Mouse (Mus musculus): ENCODE data around the gene Ldhd. TPM values are rescaled to one million over a fixed set of nuclear protein-coding genes. Genes with fewer than 3 reads are reported as not detected.

The Ldhd gene
- polyA plus RNA-seq, 1 experiment from 2014 or later: 5.8 TPM

DNA sequence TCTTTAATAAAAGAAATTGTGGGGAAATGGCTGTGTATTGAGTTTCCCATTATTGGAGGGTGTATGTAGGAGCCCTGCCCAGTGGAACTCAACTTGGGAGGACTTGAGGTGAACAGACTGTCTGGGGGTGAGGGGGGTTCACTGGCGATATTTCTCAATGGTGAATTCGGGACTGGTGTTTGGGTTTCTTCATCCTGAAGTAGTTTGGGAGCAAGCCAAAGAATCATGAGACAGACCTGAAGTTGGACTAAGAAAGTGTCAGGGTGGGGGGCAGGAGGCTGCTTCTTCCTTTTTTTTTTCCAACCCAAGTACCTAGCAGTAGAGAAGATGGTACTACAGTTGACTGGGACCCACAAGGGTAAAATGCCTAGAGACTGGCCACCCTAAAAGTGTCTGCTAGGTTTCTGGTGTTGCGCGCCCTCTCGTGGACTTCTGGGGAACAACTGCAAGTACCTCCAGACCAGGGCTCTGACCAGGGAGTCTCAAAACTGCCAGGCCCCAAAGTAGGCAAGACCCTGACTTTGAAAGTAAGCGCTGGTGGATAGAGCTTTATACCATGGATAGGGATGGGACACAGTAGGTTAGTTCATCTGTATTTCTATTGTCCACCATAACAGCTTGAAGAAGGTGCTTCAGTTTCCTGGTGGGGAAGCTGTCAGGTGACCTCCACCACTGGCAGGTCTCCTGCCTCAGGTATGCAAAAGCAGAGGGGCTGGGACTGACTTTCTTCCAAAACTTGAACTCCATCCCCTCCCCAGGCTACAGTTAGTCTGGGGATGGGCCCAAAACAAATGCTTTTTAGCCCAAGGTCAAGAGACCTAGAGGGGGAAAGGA is 4.3 kb downstream of the Ldhd start:
- 0 out of 2 replicates have a peak, but pooled peaks have one; percentile 31 for ATAC-seq
- no peaks in the 10 kb centered on the region for H3K4me1 ChIP-seq (replicated peaks; ENCODE audit: control insufficient read depth, insufficient read depth, low read length)
- no peak overlapping the region for H3K27ac ChIP-seq (ENCODE audit: low read depth, low read length)
- H3K9me3 ChIP-seq (ENCODE audit: control insufficient read depth): no peaks in the 10 kb centered on the region
- H3K4me2 ChIP-seq (replicated peaks; ENCODE audit: low read depth): no peak overlapping the region
- H3K27me3 ChIP-seq (replicated peaks; ENCODE audit: control insufficient read depth, insufficient read depth, low read length): no peaks in the 10 kb centered on the region
- peak; percentile 92 for TF ChIP-seq CTCF (IDR thresholded peaks at IDR 0.05; ENCODE audit: low read depth)
- H3K9ac ChIP-seq (ENCODE audit: low read depth, low read length): no peak overlapping the region
- no peak overlapping the region for H3K4me3 ChIP-seq (ENCODE audit: low read depth, low read length)
- 32% methylated on average over 6 of the region's 6 CpGs for WGBS
- 0 out of 2 replicates have a peak, but pooled peaks cover 4% of the 10 kb centered on the region for H3K36me3 ChIP-seq (ENCODE audit: control insufficient read depth, insufficient read depth)

- no peak for ATAC-seq
- Histone ChIP-seq H3K9me3 (ENCODE audit: control insufficient read depth) (no peaks in the 10 kb centered on the region), H3K36me3 (ENCODE audit: control insufficient read depth, insufficient read depth) (0 out of 2 replicates have a peak, but pooled peaks cover 10% of the 10 kb centered on the region), H3K27ac (ENCODE audit: low read depth, low read length) (no peak overlapping the region), H3K9ac (ENCODE audit: low read depth, low read length) (no peak overlapping the region), H3K4me3 (ENCODE audit: low read depth, low read length) (no peak overlapping the region), H3K4me2 (replicated peaks; ENCODE audit: low read depth) (no peak overlapping the region), H3K4me1 (replicated peaks; ENCODE audit: control insufficient read depth, insufficient read depth, low read length) (no peaks in the 10 kb centered on the region), H3K27me3 (replicated peaks; ENCODE audit: control insufficient read depth, insufficient read depth, low read length) (no peaks in the 10 kb centered on the region)
- 92% methylated on average over 10 of the region's 10 CpGs for WGBS
- TF ChIP-seq CTCF (IDR thresholded peaks at IDR 0.05; ENCODE audit: low read depth): no peak
Measured at GRCm38 (mm10) chr8:111624853-111625221, 5.3 kb downstream of the Ldhd start.

DNA sequence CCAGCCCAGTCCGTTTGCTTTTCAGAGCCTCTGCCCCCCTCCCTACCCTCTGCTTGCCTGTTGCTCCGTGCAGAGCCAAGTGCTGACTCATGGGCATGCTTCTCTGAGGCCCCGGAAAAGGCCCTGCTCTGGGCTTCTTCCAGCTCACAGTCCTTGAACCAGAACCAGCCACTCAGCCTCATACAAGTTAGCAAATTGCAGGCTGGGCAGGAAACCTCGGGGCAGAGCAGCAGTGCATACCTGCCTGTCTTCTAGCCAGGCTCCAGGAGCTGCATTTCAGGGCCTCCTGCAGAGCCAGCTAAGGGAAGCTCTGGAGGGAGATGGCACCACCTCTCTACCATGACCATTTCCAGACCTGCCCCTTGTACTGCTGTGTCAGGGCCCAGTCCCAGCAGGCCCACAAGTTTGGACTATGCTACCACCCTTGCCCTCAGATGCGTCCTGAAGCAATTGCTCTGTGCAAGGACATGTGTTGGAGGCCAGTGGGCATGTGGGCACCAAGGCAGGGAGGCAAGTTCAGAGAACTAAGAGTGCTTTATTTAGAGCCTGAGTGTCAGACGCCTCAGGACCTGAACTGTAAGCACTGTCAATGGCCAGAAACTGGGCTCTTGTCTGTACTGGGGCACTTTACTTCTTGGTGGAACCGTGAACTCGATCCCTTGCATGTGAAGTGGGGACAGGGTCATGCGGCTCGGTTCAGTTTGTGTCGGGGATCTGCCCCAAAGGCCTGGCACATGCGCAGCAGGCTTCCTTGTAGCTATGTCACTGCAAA is 5.9 kb downstream of the Ldhd start:
- 71% methylated on average over 12 of the region's 12 CpGs for WGBS
- Histone ChIP-seq H3K9me3 (ENCODE audit: control insufficient read depth) (no peaks in the 10 kb centered on the region), H3K4me3 (ENCODE audit: low read depth, low read length) (no peak overlapping the region), H3K9ac (ENCODE audit: low read depth, low read length) (no peak overlapping the region), H3K36me3 (ENCODE audit: control insufficient read depth, insufficient read depth) (0 out of 2 replicates have a peak, but pooled peaks cover 14% of the 10 kb centered on the region), H3K27ac (ENCODE audit: low read depth, low read length) (no peak overlapping the region), H3K4me1 (replicated peaks; ENCODE audit: control insufficient read depth, insufficient read depth, low read length) (no peaks in the 10 kb centered on the region; the same call in 1 of the 2 replicates), H3K27me3 (replicated peaks; ENCODE audit: control insufficient read depth, insufficient read depth, low read length) (no peaks in the 10 kb centered on the region), H3K4me2 (replicated peaks; ENCODE audit: low read depth) (no peak overlapping the region)
- TF ChIP-seq CTCF (IDR thresholded peaks at IDR 0.05; ENCODE audit: low read depth): no peak
- no peak for ATAC-seq

- Histone ChIP-seq H3K4me3 (ENCODE audit: low read depth, low read length) (no peak overlapping the region), H3K9me3 (ENCODE audit: control insufficient read depth) (no peaks in the 10 kb centered on the region), H3K27me3 (replicated peaks; ENCODE audit: control insufficient read depth, insufficient read depth, low read length) (no peaks in the 10 kb centered on the region), H3K9ac (ENCODE audit: low read depth, low read length) (no peak overlapping the region), H3K36me3 (ENCODE audit: control insufficient read depth, insufficient read depth) (0 out of 2 replicates have a peak, but pooled peaks cover 14% of the 10 kb centered on the region), H3K27ac (ENCODE audit: low read depth, low read length) (no peak overlapping the region), H3K4me1 (replicated peaks; ENCODE audit: control insufficient read depth, insufficient read depth, low read length) (peaks cover 2% of the 10 kb centered on the region; the same call in 1 of the 2 replicates), H3K4me2 (replicated peaks; ENCODE audit: low read depth) (no peak overlapping the region)
- WGBS: 88% methylated on average over 10 of the region's 10 CpGs
- peak; percentile 11; the same call in 1 of the 2 replicates for TF ChIP-seq CTCF (IDR thresholded peaks at IDR 0.05; ENCODE audit: low read depth)
- ATAC-seq: no peak
Measured at GRCm38 (mm10) chr8:111622553-111622952, 7.6 kb downstream of the Ldhd start.

DNA sequence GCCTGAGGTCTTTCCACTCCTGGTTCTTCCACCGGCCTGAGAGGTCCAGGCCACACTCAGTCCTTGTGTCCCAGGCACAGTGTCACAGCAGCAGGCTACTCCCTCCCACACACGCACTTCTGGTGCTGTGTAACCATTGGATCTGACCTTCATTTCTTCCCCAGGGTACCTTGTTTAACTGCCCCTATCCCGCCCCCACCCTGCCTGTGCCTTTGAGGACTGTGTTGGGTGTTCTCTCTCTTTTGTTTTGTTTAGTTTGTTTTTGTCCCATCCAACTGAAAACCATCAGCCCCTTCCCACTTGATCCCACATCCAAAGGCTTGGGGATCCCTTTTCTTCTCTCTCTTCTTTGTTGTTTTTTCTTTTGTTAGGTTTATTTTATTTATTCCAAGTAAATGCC is 8.1 kb downstream of the Ldhd start:
- Histone ChIP-seq H3K4me1 (replicated peaks; ENCODE audit: control insufficient read depth, insufficient read depth, low read length) (peaks cover 2% of the 10 kb centered on the region; the same call in 1 of the 2 replicates), H3K36me3 (ENCODE audit: control insufficient read depth, insufficient read depth) (0 out of 2 replicates have a peak, but pooled peaks cover 12% of the 10 kb centered on the region), H3K9me3 (ENCODE audit: control insufficient read depth) (no peaks in the 10 kb centered on the region), H3K4me3 (ENCODE audit: low read depth, low read length) (no peak overlapping the region), H3K27ac (ENCODE audit: low read depth, low read length) (no peak overlapping the region), H3K9ac (ENCODE audit: low read depth, low read length) (no peak overlapping the region), H3K27me3 (replicated peaks; ENCODE audit: control insufficient read depth, insufficient read depth, low read length) (no peaks in the 10 kb centered on the region), H3K4me2 (replicated peaks; ENCODE audit: low read depth) (no peak overlapping the region)
- 83% methylated on average over 3 of the region's 3 CpGs for WGBS
- no peak for TF ChIP-seq CTCF (IDR thresholded peaks at IDR 0.05; ENCODE audit: low read depth)
- no peak for ATAC-seq

DNA sequence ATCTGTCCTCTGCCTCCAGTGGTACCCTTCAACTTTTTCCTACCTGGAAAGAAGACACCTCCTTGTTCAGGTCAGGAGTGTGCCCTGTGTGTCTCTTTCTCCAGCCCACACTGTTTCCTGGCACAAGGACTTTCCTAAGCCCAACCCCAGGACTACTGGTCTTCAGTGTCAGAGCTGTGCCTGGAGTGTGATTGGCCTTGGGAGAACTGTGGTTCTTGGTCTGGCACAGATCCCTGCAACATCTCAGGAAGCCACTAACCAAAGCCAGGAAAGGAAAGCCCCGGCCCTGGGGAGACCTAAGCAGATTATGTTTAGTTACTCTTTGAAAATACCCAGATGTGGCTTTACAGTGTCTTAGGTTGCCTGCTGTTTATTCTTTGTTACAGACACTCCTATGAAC is 10.2 kb downstream of the Ldhd start:
- ATAC-seq: no peak
- Histone ChIP-seq H3K36me3 (ENCODE audit: control insufficient read depth, insufficient read depth) (0 out of 2 replicates have a peak, but pooled peaks cover 10% of the 10 kb centered on the region), H3K9me3 (ENCODE audit: control insufficient read depth) (no peaks in the 10 kb centered on the region), H3K27me3 (replicated peaks; ENCODE audit: control insufficient read depth, insufficient read depth, low read length) (no peaks in the 10 kb centered on the region), H3K9ac (ENCODE audit: low read depth, low read length) (no peak overlapping the region), H3K27ac (ENCODE audit: low read depth, low read length) (no peak overlapping the region), H3K4me1 (replicated peaks; ENCODE audit: control insufficient read depth, insufficient read depth, low read length) (peaks cover 2% of the 10 kb centered on the region; the same call in 1 of the 2 replicates), H3K4me3 (ENCODE audit: low read depth, low read length) (no peak overlapping the region), H3K4me2 (replicated peaks; ENCODE audit: low read depth) (no peak overlapping the region)
- 70% methylated on average over 1 of the region's 1 CpGs for WGBS
- TF ChIP-seq CTCF (IDR thresholded peaks at IDR 0.05; ENCODE audit: low read depth): no peak

All from intestine, postnatal 0 days (tissue).